Mouse (Mus musculus): ENCODE data around the gene Jun.

GRCm38 (mm10) chr4:95094700-95095113, 42.7 kb upstream of the Jun start:
- TF ChIP-seq POLR2A (IDR thresholded peaks at IDR 0.05; ENCODE audit: control insufficient read depth, low read depth, low read length) (no peak), CTCF (IDR thresholded peaks at IDR 0.05; ENCODE audit: control insufficient read depth, insufficient read depth, insufficient replicate concordance, low read depth, low read length) (no peak)

All from testis, adult 2 months (tissue).